Mouse (Mus musculus) cerebral cortex, adult 2 months (tissue): ENCODE results near the gene Lce1a1.

Experiments
- WGBS: fragments of 180-500 bp; shearing (Covaris S2); methylation state at CpG from one replicate; pipeline ENCODE4 v1.1.7; 2018; 5-methylcytosine and 5-hydroxymethylcytosine counted together

The Lce1a1 gene

GRCm38 (mm10) chr3:92648207-92648606 lies at the start of gene Lce1a1:
Lce1a1 (minus strand) TSS chr3:92648307.
- 88% methylated on average over 1 of the region's 1 CpGs for WGBS

DNA sequence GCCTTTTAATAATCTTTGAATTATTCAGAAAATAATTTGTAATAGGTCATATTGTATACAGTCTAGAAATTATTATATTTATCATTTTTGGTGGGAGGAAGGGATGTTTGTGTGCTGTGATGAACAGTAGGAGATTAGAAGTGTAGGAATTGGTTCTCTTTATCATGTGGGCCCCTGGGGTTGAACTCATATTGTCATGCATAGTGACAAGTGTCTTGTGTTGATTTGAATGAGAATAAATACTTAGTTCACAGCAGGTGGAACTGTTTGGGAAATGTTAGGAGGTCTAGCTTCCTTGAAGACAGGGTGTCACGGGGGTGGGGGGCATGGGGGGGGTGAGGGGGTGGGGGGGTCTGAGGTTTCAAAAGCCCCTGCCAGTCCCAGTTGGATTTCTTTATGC lies 46.5 kb upstream of the Lce1a1 start:
- 23% methylated on average over 1 of the region's 1 CpGs for WGBS

DNA sequence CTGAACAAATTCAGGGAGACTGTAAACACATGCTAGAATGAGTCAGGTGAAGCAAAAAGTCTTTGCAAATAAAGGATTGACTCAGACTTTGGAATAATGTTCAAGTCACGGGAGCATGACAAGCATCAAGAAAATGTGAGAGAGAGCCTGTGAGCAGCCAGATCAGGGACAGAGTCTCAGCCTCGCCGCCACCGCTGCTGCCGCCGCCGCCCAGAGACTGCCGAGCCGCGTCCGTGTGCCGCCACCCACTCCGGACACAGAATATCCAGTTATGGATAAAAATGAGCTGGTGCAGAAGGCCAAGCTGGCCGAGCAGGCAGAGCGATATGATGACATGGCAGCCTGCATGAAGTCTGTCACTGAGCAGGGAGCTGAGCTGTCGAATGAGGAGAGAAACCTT lies 41.0 kb upstream of the Lce1a1 start:
- 77% methylated on average over 16 of the region's 16 CpGs for WGBS

- WGBS = 78% methylated on average over 2 of the region's 2 CpGs
Measured at GRCm38 (mm10) chr3:92687110-92687509, 39.0 kb upstream of the Lce1a1 start, which contains the start of gene Lce1d. Lce1d (minus strand) TSS chr3:92687210.

GRCm38 (mm10) chr3:92678947-92679346 lies 30.8 kb upstream of the Lce1a1 start, which contains the start of gene Lce1c:
Lce1c (plus strand) TSS chr3:92679247.
- WGBS = 93% methylated on average over 4 of the region's 4 CpGs

GRCm38 (mm10) chr3:92670215-92670614 lies 22.1 kb upstream of the Lce1a1 start, which contains the start of gene Lce1a2:
Lce1a2 (minus strand) TSS chr3:92670315.

GRCm38 (mm10) chr3:92656826-92657225 lies 8.7 kb upstream of the Lce1a1 start, which contains the start of gene Lce1b:
Lce1b (minus strand) TSS chr3:92656926.

GRCm38 (mm10) chr3:92639854-92640253 lies 8.3 kb downstream of the Lce1a1 start:
- WGBS = 94% methylated on average over 15 of the region's 15 CpGs

GRCm38 (mm10) chr3:92638653-92638991 lies 9.5 kb downstream of the Lce1a1 start:
- 71% methylated on average over 3 of the region's 3 CpGs for WGBS

GRCm38 (mm10) chr3:92637745-92638652 lies 10.1 kb downstream of the Lce1a1 start:
- 33% methylated on average over 1 of the region's 1 CpGs for WGBS

- 80% methylated on average over 2 of the region's 2 CpGs for WGBS
Measured at GRCm38 (mm10) chr3:92621560-92621959, 26.5 kb downstream of the Lce1a1 start, which contains the start of gene Lce6a. Lce6a (minus strand) TSS chr3:92621660.

DNA sequence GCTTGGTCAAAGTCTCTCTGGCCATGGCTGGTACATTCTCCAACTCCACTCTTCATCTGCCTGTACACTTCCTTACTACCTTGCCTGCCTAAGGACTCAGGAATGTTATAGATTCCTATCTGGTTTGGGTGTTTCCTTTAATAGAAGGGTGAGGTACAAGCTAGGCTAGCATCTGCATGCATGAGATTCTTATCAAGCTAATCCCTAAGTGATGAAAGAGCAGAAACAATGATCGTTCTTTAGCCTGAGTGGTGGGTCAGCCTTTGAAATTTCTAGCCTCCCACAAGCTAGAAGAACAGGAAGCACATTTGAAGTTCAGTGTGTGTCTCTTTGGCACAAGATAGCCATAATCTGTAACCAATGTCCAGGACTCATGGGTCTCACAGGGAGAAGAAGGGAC lies 38.3 kb downstream of the Lce1a1 start:
- 81% methylated on average over 1 of the region's 1 CpGs for WGBS

GRCm38 (mm10) chr3:92607392-92607791 lies 40.7 kb downstream of the Lce1a1 start, which contains the start of gene 2210017I01Rik:
2210017I01Rik (minus strand) TSS chr3:92607492.

DNA sequence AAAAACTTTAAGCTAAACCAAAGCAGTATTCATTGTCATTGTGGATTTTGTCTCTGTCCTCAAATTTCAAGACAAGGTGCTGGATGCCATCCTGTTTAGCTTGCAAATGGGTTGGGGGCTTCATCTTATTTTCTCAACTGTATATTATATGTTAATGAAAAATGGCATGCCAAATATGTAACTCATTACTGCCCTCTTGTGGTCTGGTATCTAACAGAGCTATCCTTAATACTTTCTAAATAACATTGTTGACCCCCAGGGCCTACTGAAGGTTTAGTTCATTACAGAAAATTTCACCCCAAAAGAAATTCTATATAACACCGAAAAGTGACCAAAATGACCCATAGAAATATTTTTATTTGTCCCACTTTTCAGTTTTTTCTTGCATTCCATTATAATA lies 45.9 kb downstream of the Lce1a1 start:
- WGBS = 68% methylated on average over 1 of the region's 1 CpGs

- 77% methylated on average over 1 of the region's 1 CpGs for WGBS
Measured at GRCm38 (mm10) chr3:92600456-92600855, 47.7 kb downstream of the Lce1a1 start.

DNA sequence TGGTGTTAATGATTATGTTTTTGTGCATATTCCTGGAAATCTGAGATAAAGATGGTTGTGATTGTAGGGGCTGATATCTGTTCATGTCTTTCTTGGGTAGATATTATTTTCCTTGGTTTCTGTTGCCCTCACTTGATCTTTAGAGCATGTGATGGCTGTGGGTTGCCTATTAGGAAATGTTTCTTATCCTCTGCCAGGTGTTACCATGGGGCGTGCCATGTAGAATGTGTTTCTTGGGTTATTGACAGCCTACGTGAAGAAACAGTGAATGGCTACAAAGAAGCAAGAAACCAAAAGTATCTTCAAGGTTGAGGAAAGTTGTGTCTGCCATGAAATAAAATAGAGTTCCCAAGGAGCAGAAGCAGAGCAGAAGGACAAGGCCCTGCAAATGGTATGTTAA lies 49.7 kb downstream of the Lce1a1 start:
- 88% methylated on average over 2 of the region's 2 CpGs for WGBS
